ENCODE assay signal across 8 mouse cellular contexts in genomic region chr13:69802095-69802494, GRCm38 (mm10). TPM values are rescaled to one million over a fixed set of nuclear protein-coding genes. Genes with fewer than 3 reads are reported as not detected.
DNase-seq lines count a peak whose midpoint lies in the region; ATAC-seq and TF ChIP-seq lines count a peak whose summit lies in the region.

Gene Med10, plus strand, starts transcription at chr13:69802395.

- no peak for TF ChIP-seq EP300 in lung, postnatal 0 days (IDR thresholded peaks at IDR 0.05)

- no peak for TF ChIP-seq CTCF in lung, postnatal 0 days (IDR thresholded peaks at IDR 0.05)

- H3K27ac ChIP-seq in lung, postnatal 0 days (ENCODE audit: low read length), result no peak within 1 kb of the TSS
- no peak within 1 kb of the TSS for H3K27ac ChIP-seq in embryonic facial prominence, embryonic 11.5 days (replicated peaks; ENCODE audit: low read depth, low read length)
- H3K27ac ChIP-seq in limb, embryonic 11.5 days (replicated peaks; ENCODE audit: low read depth, low read length), result no peak within 1 kb of the TSS
- H3K27ac ChIP-seq in neural tube, embryonic 15.5 days (replicated peaks), result no peak within 1 kb of the TSS

- intact Hi-C loops in heart, postnatal 14 days (cut with DNase I), result no loop called here

- no peak within 1 kb of the TSS for H3K9ac ChIP-seq in lung, postnatal 0 days (replicated peaks; ENCODE audit: low read depth)
- H3K9ac ChIP-seq in embryonic facial prominence, embryonic 11.5 days (replicated peaks; ENCODE audit: low read length), result no peak within 1 kb of the TSS
- H3K9ac ChIP-seq in limb, embryonic 11.5 days (ENCODE audit: low read length), result no peak within 1 kb of the TSS
- H3K9ac ChIP-seq in neural tube, embryonic 15.5 days (replicated peaks), result no peak within 1 kb of the TSS

- no peak within 1 kb of the TSS for H3K4me2 ChIP-seq in lung, postnatal 0 days (replicated peaks; ENCODE audit: low read depth, low read length)
- H3K4me2 ChIP-seq in embryonic facial prominence, embryonic 11.5 days (ENCODE audit: low read depth, low read length), result no peak within 1 kb of the TSS
- H3K4me2 ChIP-seq in limb, embryonic 11.5 days (ENCODE audit: low read depth, severe bottlenecking), result no peak within 1 kb of the TSS
- H3K4me2 ChIP-seq in neural tube, embryonic 15.5 days, result no peak within 1 kb of the TSS

- no peaks in the 10 kb centered on the region for H3K27me3 ChIP-seq in lung, postnatal 0 days (replicated peaks; ENCODE audit: insufficient read depth, low read length)
- no peaks in the 10 kb centered on the region for H3K27me3 ChIP-seq in embryonic facial prominence, embryonic 11.5 days (ENCODE audit: control insufficient read depth, insufficient read depth, low read length)
- no peaks in the 10 kb centered on the region for H3K27me3 ChIP-seq in limb, embryonic 11.5 days (ENCODE audit: control insufficient read depth, insufficient read depth, low read length)
- no peaks in the 10 kb centered on the region for H3K27me3 ChIP-seq in neural tube, embryonic 15.5 days (replicated peaks)

- no peak for DNase-seq in lung, postnatal 0 days (ENCODE audit: low spot score)
- DNase-seq in lung, postnatal 36 days, result no peak
- DNase-seq in embryonic facial prominence, embryonic 11.5 days (ENCODE audit: low spot score), result no peak
- no peak for DNase-seq in heart, postnatal 14 days
- no peak for DNase-seq in limb, embryonic 11.5 days (ENCODE audit: low spot score)
- DNase-seq in cerebellum, adult 8-10 months, result no peak
- DNase-seq in right cerebral cortex, postnatal 4 days, result no peak

- H3K36me3 ChIP-seq in lung, postnatal 0 days (ENCODE audit: insufficient read depth, low read length), result no peaks in the 10 kb centered on the region
- no peaks in the 10 kb centered on the region for H3K36me3 ChIP-seq in embryonic facial prominence, embryonic 11.5 days (replicated peaks; ENCODE audit: control insufficient read depth, insufficient read depth, low read depth, low read length)
- no peaks in the 10 kb centered on the region for H3K36me3 ChIP-seq in limb, embryonic 11.5 days (ENCODE audit: control insufficient read depth, insufficient read depth, low read length)
- no peaks in the 10 kb centered on the region for H3K36me3 ChIP-seq in neural tube, embryonic 15.5 days

- no peaks in the 10 kb centered on the region for H3K9me3 ChIP-seq in lung, postnatal 0 days (ENCODE audit: low read length)
- H3K9me3 ChIP-seq in embryonic facial prominence, embryonic 11.5 days (replicated peaks; ENCODE audit: control insufficient read depth, low read length), result no peaks in the 10 kb centered on the region
- H3K9me3 ChIP-seq in limb, embryonic 11.5 days (ENCODE audit: control insufficient read depth, low read length), result no peaks in the 10 kb centered on the region
- H3K9me3 ChIP-seq in neural tube, embryonic 15.5 days (replicated peaks), result no peaks in the 10 kb centered on the region

- WGBS in lung, postnatal 0 days, result 77% methylated on average over 5 of the region's 5 CpGs
- WGBS in embryonic facial prominence, embryonic 11.5 days, result 85% methylated on average over 5 of the region's 5 CpGs
- 88% methylated on average over 5 of the region's 5 CpGs for WGBS in limb, embryonic 11.5 days
- 75% methylated on average over 5 of the region's 5 CpGs for WGBS in neural tube, embryonic 15.5 days

- H3K4me1 ChIP-seq in lung, postnatal 0 days (ENCODE audit: insufficient read depth, low read depth, low read length), result no peaks in the 10 kb centered on the region
- H3K4me1 ChIP-seq in embryonic facial prominence, embryonic 11.5 days (ENCODE audit: control insufficient read depth, insufficient read depth, low read length), result no peaks in the 10 kb centered on the region
- H3K4me1 ChIP-seq in limb, embryonic 11.5 days (ENCODE audit: control insufficient read depth, insufficient read depth, low read length), result no peaks in the 10 kb centered on the region
- no peaks in the 10 kb centered on the region for H3K4me1 ChIP-seq in neural tube, embryonic 15.5 days

- no peak within 1 kb of the TSS for H3K4me3 ChIP-seq in lung, postnatal 0 days (ENCODE audit: low read depth, low read length)
- H3K4me3 ChIP-seq in embryonic facial prominence, embryonic 11.5 days (ENCODE audit: low read depth, low read length), result no peak within 1 kb of the TSS
- no peak within 1 kb of the TSS for H3K4me3 ChIP-seq in limb, embryonic 11.5 days (ENCODE audit: low read depth, low read length)
- H3K4me3 ChIP-seq in neural tube, embryonic 15.5 days (replicated peaks), result no peak within 1 kb of the TSS

- no peak for ATAC-seq in lung, postnatal 0 days
- ATAC-seq in embryonic facial prominence, embryonic 11.5 days (replicated peaks; ENCODE audit: insufficient number of reproducible peaks, low FRiP score, low TSS enrichment, low read depth), result no peak
- no peak for ATAC-seq in limb, embryonic 11.5 days (ENCODE audit: insufficient number of reproducible peaks, low FRiP score, low TSS enrichment, low read depth)
- no peak for ATAC-seq in neural tube, embryonic 15.5 days (ENCODE audit: low FRiP score)

RNA-seq across cellular contexts. Expression of gene Med10, which starts in this region (rescaled TPM):
- polyA plus RNA-seq in lung, postnatal 0 days (2015; fragmentation: Nextera tagmentation; extraction: Ambion mirVana), result 100.0 and 101 TPM in 2 replicates
- 177 and 186 TPM in 2 replicates for polyA plus RNA-seq in embryonic facial prominence, embryonic 11.5 days (2014; fragmentation: Nextera tagmentation; extraction: Ambion mirVana)
- total RNA-seq in heart, postnatal 14 days (2021), result 10 to 100 TPM; 25.2 to 31.3 TPM
- polyA plus RNA-seq in limb, embryonic 11.5 days (2014; fragmentation: Nextera tagmentation; extraction: Ambion mirVana), result 170 and 173 TPM in 2 replicates
- polyA plus RNA-seq in neural tube, embryonic 15.5 days (2015; fragmentation: Nextera tagmentation; extraction: Ambion mirVana), result 144 and 147 TPM in 2 replicates
